Mouse (Mus musculus): ENCODE measurements around the gene Arhgap9. TPM values are rescaled to one million over a fixed set of nuclear protein-coding genes. Genes with fewer than 3 reads are reported as not detected.
A peak's percentile ranks its signal among the peaks of the same experiment; 100 is the strongest.

The Arhgap9 gene
- total RNA-seq, 2 experiments from 2014 or later = 0.89 to 0.99 TPM

DNA sequence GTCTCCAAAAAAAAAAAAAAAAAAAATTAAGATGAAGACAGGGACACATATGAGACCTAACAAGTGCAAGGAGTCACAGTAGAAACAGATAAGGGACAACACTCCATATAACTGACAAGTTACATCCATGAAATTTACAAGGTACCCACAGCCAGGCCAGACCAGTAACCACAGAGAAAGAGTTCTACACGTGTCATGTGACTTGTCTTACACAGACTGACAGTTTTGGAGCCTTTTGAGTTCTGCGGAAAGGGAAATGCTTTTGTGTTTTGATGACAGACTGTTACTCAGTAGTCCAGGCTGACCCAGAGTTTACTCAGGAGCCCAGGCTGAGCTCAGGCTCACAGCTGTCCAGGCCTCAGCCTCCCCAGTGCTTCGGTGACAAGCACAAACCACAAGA lies 21.3 kb downstream of the Arhgap9 start:
- no peak overlapping the region for H3K27ac ChIP-seq
- TF ChIP-seq CTCF (IDR thresholded peaks at IDR 0.05) = no peak
- no peak overlapping the region for H3K4me3 ChIP-seq
- intact Hi-C loops (cut with DNase I) = no loop called here
- no peak for DNase-seq

DNA sequence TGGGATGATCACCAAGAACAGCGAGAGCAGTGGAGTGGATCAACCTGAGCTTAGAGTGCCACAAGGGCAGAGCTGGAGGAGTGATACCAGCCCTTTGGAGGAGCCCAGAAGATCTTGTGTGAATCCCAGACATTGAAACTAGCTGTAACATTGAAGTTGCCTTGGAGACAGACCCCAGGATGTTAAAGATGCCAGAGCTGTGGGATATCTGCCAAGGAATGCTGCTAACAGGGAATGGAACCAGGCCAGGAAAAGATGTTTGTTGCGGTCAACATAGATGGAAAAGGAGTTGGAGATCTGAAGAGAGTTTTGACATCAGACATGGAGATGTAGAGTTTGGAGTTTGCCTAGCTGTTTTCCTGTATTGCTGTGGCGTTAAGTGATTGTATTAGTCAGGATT lies 24.4 kb downstream of the Arhgap9 start:
- intact Hi-C loops (cut with DNase I) = no loop called here
- no peak for DNase-seq
- no peak for TF ChIP-seq CTCF (IDR thresholded peaks at IDR 0.05)
- Histone ChIP-seq H3K27ac (no peak overlapping the region), H3K4me3 (no peak overlapping the region)

DNA sequence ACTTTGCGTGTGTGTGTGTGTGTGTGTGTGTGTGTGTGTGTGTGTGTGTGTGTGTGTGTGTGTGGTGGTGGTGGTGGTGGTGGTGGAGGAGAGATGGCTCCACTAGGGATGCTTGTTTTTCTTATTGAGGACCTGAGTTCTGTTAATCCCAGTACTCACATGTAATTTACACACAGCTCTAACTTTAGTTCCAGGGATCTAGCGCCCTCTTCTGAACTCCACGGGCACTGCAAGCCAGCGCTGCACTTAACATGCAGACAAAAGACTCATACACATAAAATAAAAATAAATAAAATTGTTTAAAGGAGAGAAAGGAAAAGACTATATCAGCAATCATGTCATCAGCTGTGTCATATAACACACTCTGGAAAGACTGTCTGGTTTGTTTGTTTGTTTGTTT lies 27.2 kb downstream of the Arhgap9 start:
- peak; percentile 40 for TF ChIP-seq CTCF (IDR thresholded peaks at IDR 0.05)
- H3K4me3 ChIP-seq = no peak overlapping the region
- intact Hi-C loops (cut with DNase I) = no loop called here
- no peak for DNase-seq
- no peak overlapping the region for H3K27ac ChIP-seq

DNA sequence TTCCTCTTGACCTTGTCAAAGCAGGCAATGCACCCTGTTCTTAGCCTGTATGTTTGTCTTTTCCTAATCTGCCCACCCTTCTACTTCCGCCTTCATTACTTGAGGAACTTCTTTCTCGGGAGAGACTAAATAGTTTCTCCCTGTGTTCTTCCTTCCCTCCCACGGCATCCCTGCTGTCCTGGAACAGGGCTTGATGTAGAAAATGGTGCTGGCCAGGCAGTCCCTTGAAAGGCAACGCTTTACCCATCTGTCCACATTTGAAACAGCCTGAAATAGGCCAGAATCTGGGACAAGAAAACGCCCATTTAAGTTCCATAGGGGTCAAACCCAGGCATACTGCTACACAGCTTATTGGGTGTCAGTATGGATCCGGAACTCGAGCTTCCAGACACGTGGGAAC lies 28.0 kb downstream of the Arhgap9 start:
- Histone ChIP-seq H3K27ac (no peak overlapping the region), H3K4me3 (no peak overlapping the region)
- TF ChIP-seq CTCF (IDR thresholded peaks at IDR 0.05) = no peak
- DNase-seq = no peak
- intact Hi-C loops (cut with DNase I) = loop anchor here (5.0 kb wide), 1 partner anchor 87 kb away; no protein-coding TSS in a partner anchor

DNA sequence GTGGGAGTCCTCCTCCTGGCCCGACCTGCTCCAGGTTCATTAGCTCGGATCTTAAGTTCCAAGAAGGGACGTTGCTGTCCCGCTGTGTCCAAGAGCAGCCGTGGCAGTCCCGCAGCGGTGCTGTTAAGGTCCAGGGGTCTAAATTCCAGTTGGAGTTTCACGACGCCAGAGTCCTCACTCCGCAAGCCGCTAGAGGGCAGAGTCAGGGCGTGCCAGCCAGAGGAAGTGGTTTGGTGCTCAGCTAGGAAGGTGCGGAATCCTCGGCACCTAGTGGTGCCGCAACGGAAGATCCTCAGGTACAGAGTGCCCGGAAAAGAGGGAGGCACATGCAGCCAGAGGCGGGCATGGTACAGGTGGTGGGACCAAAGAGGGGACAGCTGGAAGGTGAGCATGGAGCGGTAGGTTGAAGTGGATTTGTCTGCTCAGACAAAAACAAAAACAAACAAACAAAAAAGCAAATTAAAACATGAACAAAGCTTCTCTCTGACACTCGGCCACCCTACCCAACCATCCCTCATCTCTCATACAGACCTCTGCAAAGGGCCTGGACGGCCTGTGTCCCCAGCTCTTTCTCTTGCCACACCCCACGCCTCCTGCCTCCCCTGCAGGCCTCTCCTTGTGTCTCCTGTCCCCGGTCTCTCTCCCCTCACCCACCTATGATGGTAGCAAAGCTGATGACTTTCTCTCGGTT lies 29.0 kb downstream of the Arhgap9 start:
- 0 out of 2 replicates have a peak overlapping the region, but pooled peaks have one; percentile 12 for H3K27ac ChIP-seq
- TF ChIP-seq CTCF (IDR thresholded peaks at IDR 0.05) = peak; percentile 86
- H3K4me3 ChIP-seq = peak overlapping the region; percentile 50
- intact Hi-C loops (cut with DNase I) = loop anchor here (5.0 kb wide), 1 partner anchor 87 kb away; no protein-coding TSS in a partner anchor
- DNase-seq = peak; percentile 78

DNA sequence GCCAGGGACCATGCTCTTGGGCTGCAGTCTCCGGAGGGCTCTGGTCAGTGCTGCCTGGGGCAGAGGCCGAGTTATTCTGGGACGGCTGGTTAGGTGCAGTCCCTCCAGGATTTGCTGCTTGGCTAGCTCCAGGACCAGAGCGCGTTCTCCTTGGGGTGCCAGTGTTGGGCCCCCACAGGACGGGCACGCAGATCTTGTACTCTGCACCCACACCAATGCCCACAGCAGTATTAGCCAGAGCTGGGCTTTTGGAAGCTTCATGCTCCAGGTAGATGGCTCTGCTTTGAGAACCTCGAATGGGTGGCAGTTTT lies 29.5 kb downstream of the Arhgap9 start:
- TF ChIP-seq CTCF (IDR thresholded peaks at IDR 0.05) = no peak
- no peak for DNase-seq
- intact Hi-C loops (cut with DNase I) = loop anchor here (5.0 kb wide), 1 partner anchor 86 kb away; no protein-coding TSS in a partner anchor
- Histone ChIP-seq H3K27ac (no peak overlapping the region), H3K4me3 (no peak overlapping the region)

DNA sequence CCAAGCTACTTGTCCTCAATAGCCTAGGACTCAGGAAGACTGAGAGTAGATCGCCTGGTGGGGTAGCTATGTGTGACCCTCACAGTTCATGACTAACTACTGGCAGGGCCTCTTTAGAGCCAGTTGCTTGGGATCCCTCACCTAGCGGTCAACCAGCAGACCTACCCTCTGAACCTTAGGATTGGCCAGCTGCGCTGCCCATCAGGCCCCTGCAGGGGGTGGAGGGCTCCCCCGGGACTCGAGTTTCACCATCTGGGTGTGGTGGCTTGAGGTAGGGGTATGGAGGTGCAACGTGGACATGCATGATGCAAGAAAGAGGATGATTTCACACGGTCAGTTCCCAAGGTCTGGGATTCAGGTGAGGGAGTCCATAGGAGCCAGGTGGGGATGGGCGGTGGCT lies 30.0 kb downstream of the Arhgap9 start:
- intact Hi-C loops (cut with DNase I) = loop anchor here (5.0 kb wide), 1 partner anchor 86 kb away; no protein-coding TSS in a partner anchor

DNA sequence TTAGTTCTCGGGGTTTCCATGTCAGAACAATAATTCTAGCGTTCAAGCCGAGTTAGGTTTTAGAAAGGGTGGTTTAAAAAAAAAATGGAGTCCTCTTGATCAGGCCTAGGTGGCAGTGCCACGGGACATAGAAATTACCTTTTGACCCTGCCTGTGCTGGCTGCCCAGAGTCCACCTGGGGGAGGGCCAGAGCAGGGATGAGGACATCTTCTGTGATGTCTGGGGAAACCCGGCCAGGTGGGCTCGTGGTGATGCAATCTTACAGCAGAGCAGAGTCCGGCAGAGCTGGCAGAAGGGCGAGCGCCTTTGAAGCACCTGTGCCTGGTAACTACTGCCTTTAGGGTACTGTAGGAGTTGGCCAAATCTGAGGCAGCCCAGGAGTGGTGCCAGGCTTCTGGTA lies 30.4 kb downstream of the Arhgap9 start:
- DNase-seq = no peak
- intact Hi-C loops (cut with DNase I) = loop anchor here (5.0 kb wide), 1 partner anchor 85 kb away; no protein-coding TSS in a partner anchor
- TF ChIP-seq CTCF (IDR thresholded peaks at IDR 0.05) = no peak
- H3K4me3 ChIP-seq = no peak overlapping the region
- no peak overlapping the region for H3K27ac ChIP-seq

More for the DNA sequence above, 30.0 kb downstream of the Arhgap9 start:
- Histone ChIP-seq H3K4me3 (no peak overlapping the region), H3K27ac (no peak overlapping the region)
- TF ChIP-seq CTCF (IDR thresholded peaks at IDR 0.05) = no peak
- no peak for DNase-seq

DNA sequence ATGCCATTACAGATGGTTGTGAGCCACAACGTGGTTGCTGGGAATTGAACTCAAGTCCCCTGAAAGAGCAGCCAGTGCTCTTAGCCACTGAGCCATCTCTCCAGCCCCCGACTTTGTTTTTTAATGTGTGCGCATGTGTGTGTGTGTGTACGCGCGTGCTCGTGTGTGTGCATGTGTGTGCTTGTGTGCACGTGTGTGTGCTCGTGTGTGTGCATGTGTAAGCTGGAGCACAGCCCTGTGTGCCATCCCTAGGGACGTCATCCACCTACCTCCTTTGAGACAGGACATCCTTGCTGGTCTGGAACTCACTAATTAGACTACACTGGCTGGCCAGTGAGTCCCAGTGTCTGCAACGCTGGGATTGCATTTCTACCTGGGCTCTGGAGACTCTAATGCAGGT lies 31.0 kb downstream of the Arhgap9 start:
- H3K27ac ChIP-seq = no peak overlapping the region
- no peak for DNase-seq
- intact Hi-C loops (cut with DNase I) = loop anchor here (5.0 kb wide), 1 partner anchor 85 kb away; no protein-coding TSS in a partner anchor
- no peak overlapping the region for H3K4me3 ChIP-seq
- no peak for TF ChIP-seq CTCF (IDR thresholded peaks at IDR 0.05)

DNA sequence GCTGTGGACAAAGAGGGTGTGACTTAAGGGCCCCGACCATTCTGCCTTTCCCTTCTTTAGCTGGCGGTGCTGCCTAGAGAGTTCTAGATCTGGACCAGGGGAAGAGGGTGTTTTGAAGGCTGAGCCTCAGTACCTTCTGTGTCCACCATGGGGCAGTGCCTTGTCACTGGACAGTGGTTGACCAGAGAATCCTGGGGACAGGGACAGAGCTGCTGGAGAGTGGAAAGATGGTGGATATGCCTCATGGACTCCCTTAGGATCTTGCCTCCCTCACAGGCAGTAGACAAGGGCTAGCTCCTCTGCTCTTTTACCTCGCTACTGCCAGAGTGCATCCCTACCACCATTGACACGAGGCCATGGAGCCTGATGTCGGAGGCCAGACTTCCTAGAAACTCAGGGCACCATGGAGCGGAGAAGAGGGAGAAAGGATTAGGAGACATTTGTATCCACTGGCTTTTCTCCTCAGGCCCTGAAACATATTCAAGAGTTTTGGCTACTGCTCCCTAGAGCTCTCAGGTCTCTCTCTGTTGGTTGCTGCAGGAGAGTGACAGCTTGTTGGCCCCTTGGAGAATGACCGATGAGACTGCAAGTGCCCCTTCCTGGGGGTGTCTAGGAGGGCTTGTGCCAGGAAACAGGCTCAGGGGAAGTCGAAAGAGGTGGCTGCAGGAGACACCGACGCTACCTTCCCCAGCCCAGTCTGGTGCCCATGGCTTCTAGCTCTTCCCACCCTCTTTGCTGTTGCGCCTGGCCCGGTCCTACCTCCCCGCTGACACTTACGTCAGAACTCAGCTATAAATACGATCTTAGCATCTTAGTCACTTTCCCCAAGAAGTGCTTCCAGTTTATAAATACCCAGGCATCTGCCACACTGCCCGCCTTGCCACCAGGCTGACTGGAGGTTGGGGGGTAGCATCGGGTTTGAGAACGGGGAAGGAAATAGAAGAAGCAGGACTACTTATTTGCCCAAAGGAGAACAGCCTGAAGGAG lies 32.4 kb downstream of the Arhgap9 start, which contains the start of gene Inhbe:
TSS of gene Inhbe (minus strand) at position 503 of the 987 bp plus-strand sequence.
- H3K4me3 ChIP-seq = no peak within 1 kb of the TSS
- intact Hi-C loops (cut with DNase I) = loop anchor here (5.0 kb wide), 1 partner anchor 83 kb away; no protein-coding TSS in a partner anchor
- peak; percentile 58 for DNase-seq
- peak within 1 kb of the TSS; percentile 90 for H3K27ac ChIP-seq
- TF ChIP-seq CTCF (IDR thresholded peaks at IDR 0.05) = peak; percentile 61

DNA sequence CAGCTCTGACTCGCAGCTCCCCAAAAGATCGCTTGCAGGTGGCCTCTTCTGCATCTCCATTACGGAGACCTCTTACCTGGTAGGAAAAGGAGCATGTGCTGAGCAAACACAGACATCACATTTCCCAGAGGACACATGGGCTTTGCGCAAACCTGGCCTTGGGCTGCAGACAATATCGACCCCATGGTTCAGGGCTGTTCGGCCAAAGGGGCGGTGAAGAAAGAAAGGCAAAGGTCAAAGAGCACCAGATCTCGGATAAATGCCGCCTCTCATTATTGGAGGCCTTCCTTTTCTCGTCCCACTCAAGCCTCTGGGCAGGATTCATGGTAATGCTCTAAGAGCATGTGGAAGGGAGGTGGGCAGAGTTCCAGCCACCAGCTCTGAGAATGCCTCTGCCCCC lies 33.6 kb downstream of the Arhgap9 start:
- TF ChIP-seq CTCF (IDR thresholded peaks at IDR 0.05) = no peak
- Histone ChIP-seq H3K27ac (peak overlapping the region; percentile 90), H3K4me3 (no peak overlapping the region)
- no peak for DNase-seq
- intact Hi-C loops (cut with DNase I) = no loop called here

DNA sequence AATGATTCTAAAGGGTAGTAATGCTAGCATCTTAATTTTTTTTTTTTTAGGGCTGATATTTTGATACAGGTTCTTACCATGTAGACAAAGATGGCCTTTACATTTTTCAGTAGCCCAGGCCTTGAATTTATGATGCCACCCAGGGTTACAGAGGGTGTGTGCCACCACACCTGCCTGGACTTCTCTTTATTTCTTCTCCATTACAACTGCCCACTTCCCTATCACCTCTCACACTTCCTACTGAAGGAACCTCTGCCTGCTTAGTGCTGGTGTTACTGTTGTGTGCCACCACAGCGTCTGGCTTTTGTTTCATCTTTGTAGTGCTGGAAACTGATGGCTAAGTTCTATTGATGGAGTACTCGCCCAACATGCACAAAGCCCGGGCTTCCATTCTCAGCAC lies 39.0 kb downstream of the Arhgap9 start:
- Histone ChIP-seq H3K4me3 (no peak overlapping the region), H3K27ac (no peak overlapping the region)
- TF ChIP-seq CTCF (IDR thresholded peaks at IDR 0.05) = no peak
- intact Hi-C loops (cut with DNase I) = no loop called here
- DNase-seq = no peak

DNA sequence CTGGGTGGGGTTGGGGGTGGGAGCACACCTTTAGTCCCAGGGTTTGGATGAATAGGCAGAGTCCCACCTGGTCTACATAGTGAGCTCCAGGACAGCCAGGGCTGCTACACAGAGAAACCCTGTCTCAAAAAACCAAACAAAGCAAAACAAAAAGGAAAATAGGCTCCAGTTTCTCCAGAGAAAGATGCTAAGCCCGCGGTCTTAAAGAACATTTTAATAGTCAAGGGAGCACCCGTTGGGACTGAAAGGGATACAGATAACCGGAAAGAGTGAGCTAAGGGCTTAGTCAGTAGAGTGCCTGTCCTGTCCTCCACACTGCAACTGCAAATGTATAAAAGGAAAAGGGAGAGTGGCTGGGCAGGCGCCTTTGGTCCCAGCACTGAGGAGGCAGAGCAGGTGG lies 45.4 kb downstream of the Arhgap9 start:
- TF ChIP-seq CTCF (IDR thresholded peaks at IDR 0.05) = no peak
- Histone ChIP-seq H3K4me3 (no peak overlapping the region), H3K27ac (no peak overlapping the region)
- intact Hi-C loops (cut with DNase I) = no loop called here
- DNase-seq = no peak

Measured in gastrocnemius, adult 2 months (tissue).